Mouse (Mus musculus): ENCODE results near the gene Adcy7. TPM values are rescaled to one million over a fixed set of nuclear protein-coding genes. Genes with fewer than 3 reads are reported as not detected.

The Adcy7 gene
- 10 to 100 TPM in 1 of 2 experiments, 1 to 10 TPM in 1; 5.7 to 11.4 TPM for total RNA-seq (2021)
- long read RNA-seq, experiment 1, full-length matches to known transcripts: 2 of 8 reads
- long read RNA-seq, experiment 1, partial matches to known transcripts: 4 of 8 reads
- long read RNA-seq, experiment 1, other reads (novel, unspliced or antisense): 2 of 8 reads
- long read RNA-seq, experiment 2, partial matches to known transcripts: 3 of 8 reads
- long read RNA-seq, experiment 2, other reads (novel, unspliced or antisense): 5 of 8 reads

DNA sequence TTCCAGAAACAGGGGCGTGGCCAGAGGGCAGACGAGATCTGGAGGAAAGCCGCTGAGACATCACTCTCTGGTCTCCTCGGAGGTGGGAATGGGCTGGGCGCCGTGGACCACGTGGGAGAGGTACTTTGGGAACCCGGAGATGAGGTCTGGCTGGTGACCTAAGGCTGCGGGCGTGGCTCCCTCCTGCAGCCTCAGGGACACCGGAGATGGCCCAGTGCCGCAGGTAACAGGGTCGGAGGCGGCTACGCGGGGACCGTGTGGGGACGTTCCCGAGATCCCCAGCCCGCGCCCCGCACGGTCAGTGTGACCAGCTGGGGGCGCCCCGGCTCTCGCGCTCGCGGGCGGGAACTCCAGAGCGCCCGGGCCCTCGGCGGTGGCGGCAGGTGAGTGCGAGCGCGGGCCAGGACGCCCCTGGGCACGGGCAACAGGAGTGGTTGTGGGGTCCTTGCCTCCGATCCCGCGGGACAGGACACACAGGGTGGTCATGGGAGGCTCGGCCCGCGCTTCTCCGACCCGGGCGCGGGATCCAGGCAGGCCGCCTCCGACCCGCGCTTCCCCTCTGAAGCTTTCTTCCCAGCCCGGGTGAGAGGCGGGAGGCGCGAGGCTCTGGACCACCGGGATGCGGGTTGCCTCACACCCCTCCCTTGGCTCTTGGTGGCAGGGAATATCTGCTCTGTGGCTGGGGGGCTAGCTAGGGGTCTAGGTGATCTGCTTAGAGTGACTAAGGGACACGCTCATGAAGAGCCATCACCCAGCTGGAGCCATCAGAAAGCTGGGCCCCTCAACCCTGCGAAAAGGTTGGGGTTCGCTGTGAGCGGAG lies at the start of gene Adcy7:
Adcy7 (plus strand) TSS at position 173 of the 820 bp plus-strand sequence.
- peak; percentile 59 to 78 for DNase-seq (ENCODE audit: low spot score in 2 of 2)

- DNase-seq (ENCODE audit: low spot score in 2 of 2): no peak
Observed at GRCm38 (mm10) chr8:88225358-88225757, 46.8 kb upstream of the Adcy7 start.

GRCm38 (mm10) chr8:88227851-88228250 lies 44.4 kb upstream of the Adcy7 start:
- no peak for DNase-seq (ENCODE audit: low spot score in 2 of 2)

GRCm38 (mm10) chr8:88228286-88228685 lies 43.9 kb upstream of the Adcy7 start:
- no peak for DNase-seq (ENCODE audit: low spot score in 2 of 2)

- no peak for DNase-seq (ENCODE audit: low spot score in 2 of 2)
Observed at GRCm38 (mm10) chr8:88228800-88229199, 43.4 kb upstream of the Adcy7 start.

GRCm38 (mm10) chr8:88236666-88237065 lies 35.5 kb upstream of the Adcy7 start:
- DNase-seq (ENCODE audit: low spot score in 2 of 2): no peak

DNA sequence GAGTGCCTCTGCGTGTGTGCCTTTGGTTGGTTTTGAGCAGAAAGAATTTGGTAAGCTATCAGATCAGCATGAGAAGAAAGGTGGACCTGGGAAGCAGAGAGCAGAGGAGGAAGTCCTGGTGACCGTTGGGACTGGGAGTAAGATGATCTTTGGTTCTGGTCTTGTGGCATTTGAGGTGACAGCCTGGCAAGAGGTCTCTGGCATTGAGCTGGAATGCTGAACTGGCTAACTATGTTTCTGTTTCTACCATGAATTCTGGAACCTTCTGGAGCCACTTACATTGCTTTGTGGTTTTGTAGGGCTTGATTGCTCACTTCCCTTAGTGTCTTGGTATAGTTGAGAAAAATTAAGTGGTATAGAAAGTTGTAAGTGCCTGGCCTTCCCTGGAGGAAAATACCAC lies 34.6 kb upstream of the Adcy7 start:
- no peak for DNase-seq (ENCODE audit: low spot score in 2 of 2)

DNA sequence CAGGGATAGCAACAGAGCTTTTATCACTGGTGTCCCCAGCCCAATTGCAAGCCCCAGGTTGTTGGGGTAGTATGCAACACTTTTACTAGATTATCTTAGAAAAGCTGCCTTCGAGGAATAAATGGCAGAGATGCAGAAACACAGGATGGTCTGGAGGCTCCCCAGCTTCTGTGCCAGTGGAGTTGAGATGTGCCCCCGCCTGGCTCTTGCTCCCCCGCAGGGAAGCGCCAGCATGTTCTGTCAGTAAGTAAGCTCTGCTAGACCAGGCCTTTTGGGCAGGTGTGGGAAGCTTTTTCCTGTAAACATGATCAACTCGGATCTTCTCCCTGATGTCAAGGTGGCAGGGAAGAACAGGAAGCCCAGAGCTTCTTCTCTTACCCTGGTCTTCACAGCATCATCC lies 32.9 kb upstream of the Adcy7 start:
- no peak for DNase-seq (ENCODE audit: low spot score in 2 of 2)

- no peak for DNase-seq (ENCODE audit: low spot score in 2 of 2)
Observed at GRCm38 (mm10) chr8:88241871-88242270, 30.3 kb upstream of the Adcy7 start.

DNA sequence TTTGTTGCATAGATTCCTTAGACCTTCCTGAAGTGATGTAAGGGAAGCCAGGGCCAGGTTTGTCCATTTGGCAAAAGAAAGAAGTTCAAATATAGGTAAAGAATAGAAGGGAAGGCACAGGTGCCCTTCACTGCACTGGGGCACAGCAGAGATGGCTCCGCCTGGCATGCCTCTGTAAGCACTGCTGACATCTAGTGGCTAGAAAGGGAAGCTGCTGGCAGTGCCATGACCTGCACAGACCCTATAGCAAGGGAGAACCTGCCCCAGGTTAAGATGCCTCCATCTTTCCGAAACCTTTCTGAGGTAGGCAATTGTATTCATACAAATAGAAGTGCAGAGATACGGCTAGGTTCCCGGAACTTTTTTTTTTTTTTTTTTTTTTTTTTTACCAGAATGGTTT lies 27.9 kb upstream of the Adcy7 start:
- DNase-seq (ENCODE audit: low spot score in 2 of 2): peak; percentile 44 to 54

DNA sequence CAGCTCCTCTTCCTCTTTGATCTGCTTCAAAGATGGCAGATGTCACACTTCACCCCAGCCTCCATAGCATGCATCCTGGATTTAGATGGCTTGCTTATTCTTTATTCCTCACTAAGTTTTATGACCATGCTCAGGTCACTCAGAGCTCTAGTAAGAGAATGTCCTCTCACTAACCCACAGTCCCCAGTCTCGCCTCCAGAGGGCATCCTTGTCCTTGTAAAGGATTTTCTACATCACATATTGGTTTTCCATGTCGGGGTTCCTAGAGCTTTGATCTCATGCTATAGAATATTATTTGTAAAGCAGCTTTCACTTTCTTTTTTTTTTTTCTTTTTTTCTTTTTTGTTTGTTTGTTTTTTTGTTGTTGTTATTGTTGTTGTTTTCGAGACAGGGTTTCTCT lies 19.4 kb upstream of the Adcy7 start:
- DNase-seq (ENCODE audit: low spot score in 2 of 2): no peak

GRCm38 (mm10) chr8:88254957-88255356 lies 17.2 kb upstream of the Adcy7 start:
- DNase-seq (ENCODE audit: low spot score in 2 of 2): no peak

- no peak for DNase-seq (ENCODE audit: low spot score in 2 of 2)
Observed at GRCm38 (mm10) chr8:88258024-88258423, 14.2 kb upstream of the Adcy7 start.

GRCm38 (mm10) chr8:88258544-88258943 lies 13.7 kb upstream of the Adcy7 start:
- no peak for DNase-seq (ENCODE audit: low spot score in 2 of 2)

DNA sequence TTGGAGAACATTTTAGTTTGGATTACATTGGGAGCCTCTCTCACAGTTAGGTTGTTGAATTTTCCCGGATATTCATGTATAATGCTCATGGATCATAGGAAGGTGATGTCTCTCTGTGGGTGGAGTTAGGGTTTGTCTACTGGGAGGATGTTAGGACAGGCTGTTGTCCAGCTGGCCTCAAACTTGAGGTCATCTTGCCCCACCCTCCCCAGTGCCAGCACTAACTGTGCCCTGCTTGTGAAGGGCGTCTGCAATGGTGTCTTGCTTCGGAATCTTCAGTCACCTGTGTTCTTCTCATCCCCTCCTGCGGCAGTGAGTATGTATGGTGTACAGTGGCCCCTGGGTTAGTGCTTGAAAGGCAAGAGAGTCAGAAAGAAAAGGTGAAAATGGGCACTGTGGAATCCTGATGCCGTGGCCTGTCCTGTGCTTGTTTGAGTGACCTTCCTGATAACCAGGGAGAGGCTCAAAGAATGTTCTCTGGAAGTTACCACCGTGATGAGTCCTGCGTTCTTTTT lies 11.7 kb upstream of the Adcy7 start:
- no peak for DNase-seq (ENCODE audit: low spot score in 2 of 2)

DNA sequence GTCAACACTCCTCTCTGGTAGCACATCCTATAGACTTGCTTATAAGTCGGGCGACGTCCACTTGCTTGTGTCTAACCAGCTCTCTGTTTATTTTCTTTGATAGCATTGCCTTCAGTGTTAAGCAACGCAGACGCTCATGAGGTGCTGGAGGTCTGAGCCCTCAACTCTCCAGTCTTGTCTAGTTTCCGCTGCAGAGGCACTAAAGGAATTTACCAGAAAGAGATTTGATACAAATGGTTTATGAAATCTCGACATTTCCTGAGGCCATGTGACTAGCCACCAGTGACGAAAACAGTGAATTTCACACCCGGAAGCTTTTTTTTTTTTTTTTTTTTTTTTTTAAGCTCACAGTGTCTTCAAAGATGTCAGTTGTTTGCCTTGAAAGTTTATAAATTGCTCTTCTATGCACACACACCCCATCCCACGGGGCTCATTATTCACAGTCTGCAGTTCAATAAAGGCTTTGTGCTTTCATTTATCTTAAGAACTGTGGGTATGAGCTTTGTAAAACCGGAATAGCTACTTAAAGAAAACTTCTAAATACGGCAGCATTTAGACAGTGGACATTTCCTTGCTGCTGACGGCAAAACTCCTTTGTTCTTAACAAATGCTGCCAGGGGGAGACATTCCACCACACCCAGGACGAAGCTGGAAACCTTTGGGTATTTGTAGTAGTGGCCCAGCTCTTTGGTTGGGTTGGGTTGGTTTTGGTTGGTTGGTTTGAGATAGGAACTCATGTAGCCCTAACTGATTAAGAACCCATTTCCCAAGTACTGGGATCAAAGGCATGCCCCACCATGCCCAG lies 9.2 kb upstream of the Adcy7 start:
- DNase-seq (ENCODE audit: low spot score in 2 of 2): no peak

DNA sequence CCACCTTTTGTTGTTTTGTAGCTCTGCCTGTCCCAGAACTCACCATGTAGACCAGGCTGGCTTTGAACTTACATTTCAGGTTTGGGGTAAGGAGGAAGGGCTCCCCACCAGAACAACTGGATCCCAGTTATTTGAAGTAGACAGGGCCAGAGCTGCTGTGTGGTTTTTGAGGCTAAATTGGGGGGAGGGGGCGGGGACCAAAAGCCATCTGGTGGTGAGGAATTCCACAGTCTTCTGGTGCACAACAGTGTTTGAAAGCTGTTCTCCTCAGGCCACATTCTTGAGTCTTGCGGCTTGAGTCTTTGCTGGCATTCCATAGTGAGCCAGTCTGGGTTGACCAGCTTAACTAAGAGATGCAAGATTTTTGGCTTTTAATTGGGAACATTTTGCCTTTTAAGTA lies 6.7 kb upstream of the Adcy7 start:
- DNase-seq (ENCODE audit: low spot score in 2 of 2): no peak

- peak; percentile 84 to 87 for DNase-seq (ENCODE audit: low spot score in 2 of 2)
Observed at GRCm38 (mm10) chr8:88266170-88266800, 5.9 kb upstream of the Adcy7 start.

- no peak for DNase-seq (ENCODE audit: low spot score in 2 of 2)
Observed at GRCm38 (mm10) chr8:88266801-88267403, 5.3 kb upstream of the Adcy7 start.

GRCm38 (mm10) chr8:88269107-88269875 lies 2.9 kb upstream of the Adcy7 start:
- DNase-seq (ENCODE audit: low spot score in 2 of 2): no peak
